Comparison of ENCODE assay signal across 21 mouse cellular contexts in the genomic region with DNA sequence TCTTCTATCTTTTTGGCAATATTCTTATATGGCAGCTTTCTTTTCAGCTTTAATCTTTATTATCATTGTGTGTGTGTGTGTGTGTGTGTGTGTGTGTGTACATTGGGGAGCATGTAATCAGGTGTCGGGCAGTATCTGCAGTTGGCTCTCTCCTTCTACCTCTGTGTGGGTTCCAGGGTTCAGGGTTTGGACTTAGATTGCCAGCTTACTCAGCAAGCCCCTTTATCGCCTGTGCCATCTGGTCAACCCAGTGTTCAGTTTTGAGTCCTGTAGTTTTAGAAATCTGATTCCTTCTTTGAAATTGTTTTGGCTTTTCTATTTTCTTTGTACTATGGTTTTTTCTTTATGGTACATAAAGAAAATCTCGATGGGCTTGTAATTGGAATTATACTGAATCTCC. TPM values are rescaled to one million over a fixed set of nuclear protein-coding genes. Genes with fewer than 3 reads are reported as not detected.
A peak's percentile ranks its signal among the peaks of the same experiment; 100 is the strongest.
DNase-seq lines count a peak whose midpoint lies in the region; ATAC-seq and TF ChIP-seq lines count a peak whose summit lies in the region.
"Had no signal": no experiment of that assay in that cellular context is flagged by ENCODE, and none has a peak within 500 bp of the region (broad histone marks: within the 10 kb centered on the region; RNA-seq: fewer than 3 reads in every experiment).

No protein-coding gene starts in this region.

- H3K4me2 ChIP-seq in midbrain, embryonic 11.5 days = no peak overlapping the region
- H3K4me2 ChIP-seq: embryonic facial prominence, embryonic 13.5 days; forebrain, embryonic 13.5 days; heart, embryonic 11.5 days; hindbrain, embryonic 12.5 days; hindbrain, embryonic 15.5 days had no signal

- no peaks in the 10 kb centered on the region for H3K27me3 ChIP-seq in liver, adult 2 months (ENCODE audit: control insufficient read depth, insufficient read depth, low read length)
- H3K27me3 ChIP-seq in midbrain, embryonic 11.5 days (ENCODE audit: control insufficient read depth, insufficient read depth, low read length) = no peaks in the 10 kb centered on the region
- H3K27me3 ChIP-seq: embryonic facial prominence, embryonic 13.5 days; forebrain, embryonic 13.5 days; hindbrain, embryonic 12.5 days; hindbrain, embryonic 15.5 days; Patski had no signal

- no peak overlapping the region for H3K27ac ChIP-seq in liver, adult 2 months (replicated peaks; ENCODE audit: insufficient read depth, low read depth, low read length)
- no peak overlapping the region for H3K27ac ChIP-seq in midbrain, embryonic 11.5 days (ENCODE audit: low read depth, low read length)
- H3K27ac ChIP-seq: embryonic facial prominence, embryonic 10.5 days; embryonic facial prominence, embryonic 13.5 days; forebrain, embryonic 10.5 days; forebrain, embryonic 13.5 days; hindbrain, embryonic 12.5 days; hindbrain, embryonic 15.5 days had no signal

- no peak overlapping the region for H3K4me3 ChIP-seq in liver, adult 2 months (ENCODE audit: insufficient read depth, low read depth, low read length)
- H3K4me3 ChIP-seq in midbrain, embryonic 11.5 days (ENCODE audit: low read depth, low read length) = no peak overlapping the region
- H3K4me3 ChIP-seq: embryonic facial prominence, embryonic 10.5 days; embryonic facial prominence, embryonic 13.5 days; forebrain, embryonic 10.5 days; forebrain, embryonic 13.5 days; hindbrain, embryonic 12.5 days; hindbrain, embryonic 15.5 days had no signal

- ATAC-seq in megakaryocyte-erythroid progenitor cell, adult 5-6 weeks (replicated peaks; ENCODE audit: low FRiP score, low TSS enrichment, poor library complexity, severe bottlenecking) = peak; percentile 94
- ATAC-seq in midbrain, embryonic 11.5 days (ENCODE audit: low FRiP score) = no peak
- ATAC-seq: forebrain, embryonic 13.5 days; forebrain, embryonic 16.5 days; intestine, postnatal 0 days; Patski had no signal

- H3K9ac ChIP-seq in liver, adult 2 months (ENCODE audit: low read depth, low read length) = no peak overlapping the region
- H3K9ac ChIP-seq in midbrain, embryonic 11.5 days (ENCODE audit: low read length) = no peak overlapping the region
- H3K9ac ChIP-seq: embryonic facial prominence, embryonic 13.5 days; forebrain, embryonic 13.5 days; hindbrain, embryonic 12.5 days; hindbrain, embryonic 15.5 days had no signal

- peaks cover 8% of the 10 kb centered on the region for H3K4me1 ChIP-seq in liver, adult 2 months (ENCODE audit: control insufficient read depth, insufficient read depth, low read length)
- H3K4me1 ChIP-seq in midbrain, embryonic 11.5 days (ENCODE audit: control insufficient read depth, insufficient read depth, low read length) = no peaks in the 10 kb centered on the region
- H3K4me1 ChIP-seq: forebrain, embryonic 10.5 days; forebrain, embryonic 13.5 days; hindbrain, embryonic 12.5 days; hindbrain, embryonic 15.5 days had no signal

- no peak for TF ChIP-seq CTCF in liver, adult 2 months (IDR thresholded peaks at IDR 0.05; ENCODE audit: low read depth, low read length)

- TF ChIP-seq POLR2A in liver, adult 2 months (IDR thresholded peaks at IDR 0.05; ENCODE audit: extremely low read depth, insufficient read depth, low read length) = no peak

- H3K36me3 ChIP-seq in liver, adult 2 months (ENCODE audit: control insufficient read depth, insufficient read depth, low read length) = peaks cover 5% of the 10 kb centered on the region; the same call in 1 of the 2 replicates
- H3K36me3 ChIP-seq in midbrain, embryonic 11.5 days (ENCODE audit: control insufficient read depth, insufficient read depth, low read length) = no peaks in the 10 kb centered on the region
- H3K36me3 ChIP-seq: hindbrain, embryonic 15.5 days had no signal

- peak; percentile 18 for DNase-seq in cerebellum, adult 11 months
- no peak for DNase-seq in cerebellum, postnatal 4 days (ENCODE audit: low spot score in 2 of 2)
- DNase-seq in liver, adult 2 months (ENCODE audit: extremely low read depth, low read depth, low spot score) = peak; percentile 73
- no peak for DNase-seq in liver
- no peak for DNase-seq in midbrain, embryonic 11.5 days (ENCODE audit: low spot score, missing footprints)
- DNase-seq: adrenal gland, postnatal 10 days; adrenal gland, postnatal 36 days; embryo, embryonic 11 days; gastrocnemius, postnatal 14 days; heart, adult 11 months had no signal

- peaks cover 25% of the 10 kb centered on the region; the same call in 1 of the 2 replicates for H3K79me2 ChIP-seq in liver, adult 2 months (ENCODE audit: control insufficient read depth, insufficient read depth, low read length)

- H3K9me3 ChIP-seq in midbrain, embryonic 11.5 days (ENCODE audit: control insufficient read depth, low read length) = no peaks in the 10 kb centered on the region
- H3K9me3 ChIP-seq: embryonic facial prominence, embryonic 10.5 days; embryonic facial prominence, embryonic 13.5 days; forebrain, embryonic 10.5 days; forebrain, embryonic 13.5 days; hindbrain, embryonic 12.5 days; hindbrain, embryonic 15.5 days had no signal

- WGBS in liver, adult 2 months = 59% methylated on average over 3 of the region's 3 CpGs
- WGBS in midbrain, embryonic 11.5 days = 94% methylated on average over 3 of the region's 3 CpGs

RNA-seq across cellular contexts. Expression of a gene that starts 57.9 kb away (rescaled TPM):
- 36.1 and 38.8 TPM in 2 replicates for total RNA-seq in liver, adult 2 months (2014; rRNA removed)
- 21.6 and 24.8 TPM in 2 replicates for polyA plus RNA-seq in liver, adult 2 months (2012; rRNA removed)
- total RNA-seq in megakaryocyte-erythroid progenitor cell, adult 5-6 weeks (2014; fragmentation: Nextera tagmentation) = 6.8 and 9.1 TPM in 2 replicates
- total RNA-seq in megakaryocyte-erythroid progenitor cell, adult 5-6 weeks (2017) = 3.6 and 6.3 TPM in 2 replicates
- 37.5 and 38.9 TPM in 2 replicates for polyA plus RNA-seq in midbrain, embryonic 11.5 days (2014; fragmentation: Nextera tagmentation; extraction: Ambion mirVana)

RNA-seq across cellular contexts. Expression of a gene that starts 58.7 kb away (rescaled TPM):
- 44.8 and 48.3 TPM in 2 replicates for total RNA-seq in liver, adult 2 months (2014; rRNA removed)
- polyA plus RNA-seq in liver, adult 2 months (2012; rRNA removed) = 5.7 and 5.8 TPM in 2 replicates
- total RNA-seq in megakaryocyte-erythroid progenitor cell, adult 5-6 weeks (2014; fragmentation: Nextera tagmentation) = 163 and 165 TPM in 2 replicates
- total RNA-seq in megakaryocyte-erythroid progenitor cell, adult 5-6 weeks (2017) = 109 and 163 TPM in 2 replicates
- polyA plus RNA-seq in midbrain, embryonic 11.5 days (2014; fragmentation: Nextera tagmentation; extraction: Ambion mirVana) = 46.9 and 49.0 TPM in 2 replicates

Comparison
In these comparisons a context has a peak if more than half of its experiments do, and no peak if none do; other contexts are left out.
1. DNase-seq: peak in cerebellum, adult 11 months (single experiment) and liver, adult 2 months (single experiment); none in cerebellum, postnatal 4 days (0 of 2), liver (single experiment) and midbrain, embryonic 11.5 days (single experiment).